Mouse (Mus musculus): ENCODE measurements around the gene Cryzl1. TPM values are rescaled to one million over a fixed set of nuclear protein-coding genes. Genes with fewer than 3 reads are reported as not detected.
A peak's percentile ranks its signal among the peaks of the same experiment; 100 is the strongest.
"Not testable (repeated sequence)": the region's sequence is repeated elsewhere in the genome, so short reads cannot be mapped to it uniquely, and the experiment has no call there.

Cryzl1 gene
- polyA plus RNA-seq, 2 experiments from 2014 or later, result 67.0 to 69.8 TPM

DNA sequence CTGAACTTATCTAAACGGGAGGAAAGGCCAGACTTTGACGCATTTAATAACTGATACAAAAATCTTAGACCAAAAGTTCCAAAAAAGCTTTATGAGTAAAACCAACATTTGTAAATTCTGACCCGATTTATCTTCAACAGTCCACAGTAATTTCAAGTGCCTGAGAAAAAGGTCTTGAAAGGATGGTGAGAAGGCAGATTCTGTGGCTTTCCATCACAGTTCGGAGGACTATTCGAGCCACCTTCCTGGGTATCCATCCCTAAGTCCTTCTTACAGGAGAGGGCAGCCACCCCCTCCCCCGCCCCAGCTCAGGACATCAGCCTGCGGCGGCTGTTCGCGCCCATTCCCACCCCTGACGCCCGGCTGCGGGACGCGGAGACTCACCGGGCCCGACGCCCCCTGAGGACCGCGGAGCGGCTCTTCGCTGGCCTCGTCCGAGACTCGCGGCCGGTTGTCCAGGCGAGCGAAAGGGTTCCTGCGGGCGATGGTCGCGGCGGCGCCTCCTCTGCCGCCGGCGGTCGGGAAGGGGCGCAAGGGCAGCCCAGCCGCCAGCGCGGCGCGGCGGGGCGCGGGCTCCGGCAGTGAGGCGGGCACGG, 40.7 kb downstream of the Cryzl1 start:
- no peak for ATAC-seq

DNA sequence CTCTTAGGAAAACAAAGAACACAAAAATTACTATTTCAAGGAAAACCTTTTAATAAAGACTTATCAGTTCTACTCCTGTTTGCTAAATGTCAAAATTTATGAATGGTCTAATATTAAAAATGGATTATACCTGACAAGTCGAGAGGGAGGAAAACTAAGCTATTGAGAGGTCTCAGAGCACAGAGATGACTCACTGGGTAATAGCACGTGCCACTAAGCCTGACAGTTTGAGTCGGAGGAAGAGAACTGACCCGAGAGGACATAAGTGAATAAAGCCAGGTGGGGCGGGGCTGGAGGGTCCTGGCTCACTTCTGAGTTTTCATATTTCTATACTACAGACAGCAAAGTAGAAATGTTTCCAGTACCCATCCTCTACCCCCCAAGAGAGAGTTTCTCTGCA, 42.4 kb downstream of the Cryzl1 start:
- no peak for ATAC-seq

DNA sequence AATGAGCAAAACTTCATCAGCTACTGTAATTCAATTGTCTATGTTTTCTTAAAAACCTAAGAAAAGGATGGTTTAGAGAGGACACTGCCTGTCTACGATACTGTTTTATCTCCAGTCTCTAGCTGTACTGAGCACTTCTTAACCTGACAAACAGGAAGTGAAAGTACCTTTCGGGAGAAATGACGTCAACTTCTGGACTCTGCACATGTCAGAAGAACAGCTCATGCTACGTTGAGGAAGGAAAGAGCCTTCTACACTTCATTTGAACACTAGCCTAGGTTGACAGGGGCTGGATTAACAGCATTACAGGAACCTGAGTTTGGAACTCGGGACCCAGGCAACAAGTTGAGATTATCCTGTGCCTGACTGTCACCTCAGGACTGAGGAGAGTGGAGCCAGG, 43.2 kb downstream of the Cryzl1 start:
- ATAC-seq, result peak; percentile 88

DNA sequence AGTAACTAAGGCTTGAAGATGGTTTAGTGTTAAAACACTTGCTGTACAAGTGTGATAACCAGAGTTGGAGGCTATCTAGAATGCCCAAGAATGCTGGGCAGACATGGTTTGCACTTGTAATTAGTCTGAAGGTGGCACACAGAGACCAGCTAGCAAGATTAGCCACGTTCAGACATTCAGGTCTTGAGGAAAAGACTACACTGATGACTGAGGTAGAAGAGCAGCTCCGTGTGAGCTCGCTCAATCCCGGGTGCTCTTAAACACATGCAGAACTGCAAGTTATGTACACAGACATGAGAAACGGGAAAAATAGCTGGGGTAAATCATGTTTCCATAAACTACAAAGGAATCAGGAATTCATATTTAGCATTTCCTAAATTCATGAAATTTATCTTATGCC, 48.1 kb downstream of the Cryzl1 start:
- no peak for ATAC-seq

DNA sequence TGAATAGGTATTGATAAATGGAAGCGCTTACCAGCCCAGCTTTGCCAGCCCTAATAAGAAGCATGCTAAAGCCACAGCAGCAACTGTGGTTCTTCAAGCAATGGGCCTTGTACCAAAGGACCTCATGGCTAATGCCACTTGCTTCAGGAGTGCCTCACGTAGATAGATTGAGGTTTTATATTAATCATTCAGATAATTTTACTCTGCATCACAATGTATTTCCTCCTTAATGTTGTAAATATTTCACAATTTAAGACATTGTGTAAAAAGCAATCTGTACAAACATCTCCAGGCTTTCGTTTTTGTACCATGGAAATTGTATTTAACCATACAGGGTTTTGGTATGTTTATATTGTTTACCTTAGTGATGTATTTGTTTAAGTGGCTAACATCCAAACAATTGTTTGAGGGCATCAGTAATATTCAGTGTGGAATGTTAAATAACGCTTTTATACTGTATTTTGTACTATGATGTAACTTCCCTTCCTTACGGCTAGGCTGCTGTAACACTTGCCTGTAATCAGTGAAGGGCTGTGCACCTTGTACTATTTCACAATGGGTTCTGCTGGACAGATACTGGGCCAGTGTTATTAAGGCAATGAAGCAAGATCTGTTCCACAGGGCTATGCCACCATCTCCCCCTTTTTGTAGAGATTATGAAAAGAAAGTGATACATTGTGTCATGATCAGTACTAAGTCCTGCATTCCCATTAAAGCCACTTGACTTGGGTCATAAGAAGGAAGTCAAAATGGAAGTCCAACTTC, 50.4 kb downstream of the Cryzl1 start:
- ATAC-seq, result no peak

DNA sequence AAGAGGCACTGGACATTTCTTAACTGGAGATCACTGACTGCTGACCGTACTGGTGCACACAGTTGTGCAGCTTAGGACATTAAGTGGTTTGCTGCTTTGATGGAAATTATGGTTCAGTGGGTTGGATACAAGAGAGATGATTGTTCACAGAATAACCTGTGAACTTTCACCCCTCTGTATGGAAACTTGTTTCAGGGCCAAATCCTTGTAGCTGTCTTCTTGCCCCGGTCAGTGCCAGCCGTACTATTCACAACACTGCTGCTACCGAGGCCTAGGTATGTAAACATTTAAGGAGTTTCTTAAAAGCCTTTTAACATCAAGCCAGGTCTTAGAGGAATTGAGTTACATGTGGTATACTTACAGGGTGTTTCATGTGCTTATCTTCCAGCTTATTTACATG, 54.3 kb downstream of the Cryzl1 start:
- no peak for ATAC-seq

DNA sequence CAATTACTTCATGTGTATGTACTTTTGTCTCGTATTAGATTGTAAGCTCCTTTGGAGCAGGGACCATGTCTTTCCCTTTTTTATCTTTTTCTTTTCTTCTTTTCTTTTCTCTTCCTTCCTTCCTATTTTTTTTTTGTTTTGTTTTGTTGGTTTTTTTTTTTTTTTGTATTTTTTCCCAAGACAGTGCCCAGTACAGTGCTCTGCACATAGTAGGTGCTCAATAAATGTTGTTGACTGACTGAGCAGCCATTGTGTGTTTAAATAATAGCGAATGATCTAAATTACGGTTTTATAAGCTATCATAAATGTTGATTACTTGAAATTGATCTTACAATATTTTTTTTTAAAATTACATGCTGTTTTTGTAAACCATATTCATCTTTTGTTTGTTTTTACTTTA, 65.0 kb downstream of the Cryzl1 start:
- ATAC-seq, result no peak

DNA sequence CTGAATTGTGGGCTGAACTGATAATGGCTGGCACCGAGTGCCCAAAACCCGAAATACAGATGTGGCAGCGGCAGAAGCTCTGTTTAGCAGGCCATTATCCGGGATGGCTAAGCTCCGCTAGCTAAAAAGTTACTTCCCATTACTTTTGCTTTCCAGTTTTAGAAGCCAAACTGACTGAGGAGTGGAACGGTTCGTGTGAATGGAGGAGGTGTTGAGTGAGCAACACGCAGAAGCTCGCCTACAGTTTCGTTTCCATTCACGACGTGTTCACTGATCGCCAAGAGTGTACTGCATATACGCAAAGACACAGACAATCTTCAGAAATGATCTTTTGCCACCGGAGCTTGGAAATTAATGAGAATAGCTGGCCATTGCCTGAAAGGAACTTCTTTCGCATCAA, 66.4 kb downstream of the Cryzl1 start:
- no peak for ATAC-seq

DNA sequence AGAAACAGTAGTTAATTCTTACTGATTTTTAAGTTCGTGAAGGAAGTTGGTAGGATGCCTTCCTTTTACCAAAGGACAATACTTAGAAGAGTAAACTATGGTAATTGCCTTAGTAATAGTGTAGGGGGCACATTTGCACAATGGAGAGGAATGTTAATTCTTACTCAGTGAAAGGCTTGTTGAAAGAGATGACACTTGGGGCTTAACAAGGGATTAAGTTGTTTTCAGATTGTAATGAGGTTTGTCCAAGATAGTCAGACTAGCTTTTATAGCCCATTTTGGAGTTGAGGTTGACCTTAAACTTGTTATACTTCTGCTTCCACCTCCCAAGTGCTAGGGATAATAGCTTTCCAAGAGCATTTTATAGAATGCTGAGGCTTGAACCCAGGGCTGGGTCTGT, 67.4 kb downstream of the Cryzl1 start:
- no peak for ATAC-seq

DNA sequence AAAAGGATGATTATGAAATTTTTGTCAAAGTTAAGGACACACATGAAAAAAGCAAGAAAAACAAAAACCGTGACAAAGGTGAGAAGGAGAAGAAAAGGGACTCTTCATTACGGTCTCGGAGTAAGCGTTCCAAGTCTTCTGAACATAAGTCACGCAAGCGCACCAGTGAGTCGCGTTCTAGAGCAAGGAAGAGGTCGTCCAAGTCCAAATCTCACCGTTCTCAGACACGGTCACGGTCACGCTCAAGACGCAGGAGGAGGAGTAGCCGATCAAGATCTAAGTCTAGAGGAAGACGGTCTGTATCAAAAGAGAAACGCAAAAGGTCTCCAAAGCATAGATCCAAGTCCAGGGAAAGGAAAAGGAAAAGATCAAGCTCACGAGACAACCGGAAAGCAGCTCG, 69.0 kb downstream of the Cryzl1 start:
- ATAC-seq, result no peak

DNA sequence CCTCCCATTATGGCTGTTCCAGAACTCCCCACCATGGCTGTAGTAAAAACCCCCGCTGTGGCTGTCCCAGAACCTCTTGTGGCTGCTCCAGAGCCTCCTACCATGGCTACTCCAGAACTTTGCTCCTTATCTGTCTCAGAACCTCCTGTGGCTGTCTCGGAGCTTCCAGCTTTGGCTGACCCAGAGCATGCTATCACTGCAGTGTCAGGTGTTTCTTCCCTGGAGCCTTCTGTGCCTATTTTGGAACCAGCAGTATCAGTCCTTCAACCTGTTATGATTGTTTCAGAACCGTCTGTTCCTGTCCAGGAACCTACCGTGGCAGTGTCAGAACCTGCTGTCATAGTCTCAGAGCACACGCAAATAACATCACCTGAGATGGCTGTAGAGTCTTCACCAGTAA, 70.3 kb downstream of the Cryzl1 start:
- no peak for ATAC-seq

DNA sequence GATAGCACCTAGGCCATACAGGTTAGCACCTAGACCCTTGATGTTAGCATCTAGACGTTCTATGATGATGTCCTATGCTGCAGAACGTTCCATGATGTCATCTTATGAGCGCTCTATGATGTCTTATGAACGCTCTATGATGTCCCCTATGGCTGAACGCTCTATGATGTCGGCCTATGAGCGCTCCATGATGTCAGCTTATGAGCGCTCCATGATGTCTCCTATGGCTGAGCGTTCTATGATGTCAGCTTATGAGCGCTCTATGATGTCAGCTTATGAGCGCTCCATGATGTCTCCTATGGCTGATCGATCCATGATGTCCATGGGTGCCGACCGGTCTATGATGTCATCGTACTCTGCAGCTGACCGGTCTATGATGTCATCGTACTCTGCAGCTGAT, 71.5 kb downstream of the Cryzl1 start:
- ATAC-seq, result peak; percentile 12

DNA sequence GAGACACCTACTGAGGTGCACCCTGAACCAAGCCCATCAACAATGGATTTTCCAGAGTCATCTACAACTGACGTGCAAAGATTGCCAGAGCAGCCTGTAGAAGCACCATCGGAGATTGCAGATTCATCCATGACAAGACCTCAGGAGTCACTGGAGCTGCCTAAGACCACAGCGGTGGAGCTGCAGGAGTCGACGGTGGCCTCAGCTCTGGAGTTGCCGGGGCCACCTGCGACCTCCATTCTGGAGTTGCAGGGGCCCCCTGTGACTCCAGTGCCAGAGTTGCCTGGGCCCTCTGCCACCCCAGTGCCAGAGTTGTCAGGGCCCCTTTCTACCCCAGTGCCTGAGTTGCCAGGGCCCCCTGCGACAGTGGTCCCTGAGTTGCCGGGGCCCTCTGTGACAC, 73.5 kb downstream of the Cryzl1 start:
- no peak for ATAC-seq

DNA sequence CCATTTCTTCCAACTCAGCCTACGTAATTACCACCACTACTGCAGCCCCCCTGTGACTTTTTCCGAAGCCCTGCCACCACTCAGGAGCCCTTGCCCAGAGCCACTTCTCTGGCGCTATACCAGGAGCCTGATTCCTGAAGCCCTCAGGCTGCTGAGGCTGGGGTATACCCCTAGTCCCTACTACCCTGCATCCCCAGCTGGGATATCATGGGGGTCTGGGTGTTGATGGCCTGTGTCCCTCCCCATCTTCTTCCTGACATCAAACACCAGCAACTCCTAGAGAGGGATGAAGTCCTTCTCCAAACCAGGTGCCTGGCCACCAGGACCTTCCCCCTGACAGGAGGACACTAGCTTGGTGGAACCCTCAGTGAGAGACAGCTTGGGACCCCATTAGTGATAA, 76.6 kb downstream of the Cryzl1 start:
- no peak for ATAC-seq

DNA sequence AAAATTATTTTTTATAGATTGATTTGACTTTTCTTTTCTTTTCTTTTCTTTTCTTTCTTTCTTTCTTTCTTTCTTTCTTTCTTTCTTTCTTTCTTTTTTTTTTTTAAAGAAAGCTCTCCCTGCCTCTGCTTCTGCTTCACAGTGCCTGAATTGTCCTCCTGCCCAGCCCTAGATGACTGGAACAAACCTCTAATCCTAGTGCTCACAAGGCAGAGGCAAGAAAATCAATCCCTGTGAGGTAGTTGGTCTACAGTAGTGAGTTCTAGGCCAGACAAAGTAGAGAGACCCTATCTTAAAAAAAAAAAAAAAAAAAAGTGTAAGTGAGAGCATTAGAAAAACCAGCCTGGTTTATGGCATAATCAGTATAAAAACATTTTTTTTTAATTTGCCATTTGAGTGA, 79.0 kb downstream of the Cryzl1 start:
- ATAC-seq, result no peak

DNA sequence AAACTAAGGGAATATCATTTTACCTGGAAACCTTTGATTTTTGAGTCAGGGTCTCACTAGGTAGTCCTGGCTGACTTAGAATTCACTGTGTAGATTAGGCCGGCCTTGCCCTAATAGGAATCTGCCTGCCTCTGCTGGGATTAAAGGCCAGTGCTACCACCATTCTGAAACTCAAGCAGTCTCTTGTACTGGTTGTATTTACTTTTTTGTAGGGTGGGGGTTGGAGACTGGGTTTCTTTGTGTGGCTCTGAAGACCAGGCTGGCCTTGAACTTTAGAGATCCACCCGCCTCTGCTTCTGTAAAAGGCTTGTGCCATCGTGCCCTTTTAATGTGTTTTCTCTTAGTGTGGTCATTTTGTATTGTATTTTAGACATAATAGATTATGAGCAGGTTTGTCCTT, 79.5 kb downstream of the Cryzl1 start:
- ATAC-seq, result no peak

DNA sequence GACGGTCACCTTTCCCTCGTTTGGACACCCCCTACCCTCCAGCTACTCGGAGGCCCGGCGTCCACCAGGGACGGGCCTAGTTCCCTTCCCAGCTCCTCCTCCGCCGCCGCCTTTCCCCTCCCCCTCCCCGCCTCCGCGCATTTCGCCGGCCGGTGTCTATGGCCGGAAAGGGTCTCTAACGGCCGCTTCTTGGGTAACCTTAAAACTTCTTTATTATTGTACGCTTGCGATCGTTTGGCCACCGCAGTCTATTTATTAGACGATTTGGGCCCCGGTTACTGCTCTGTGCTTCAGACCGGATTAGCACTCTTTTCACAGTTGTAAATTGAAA, 80.6 kb downstream of the Cryzl1 start:
- ATAC-seq, result no peak

DNA sequence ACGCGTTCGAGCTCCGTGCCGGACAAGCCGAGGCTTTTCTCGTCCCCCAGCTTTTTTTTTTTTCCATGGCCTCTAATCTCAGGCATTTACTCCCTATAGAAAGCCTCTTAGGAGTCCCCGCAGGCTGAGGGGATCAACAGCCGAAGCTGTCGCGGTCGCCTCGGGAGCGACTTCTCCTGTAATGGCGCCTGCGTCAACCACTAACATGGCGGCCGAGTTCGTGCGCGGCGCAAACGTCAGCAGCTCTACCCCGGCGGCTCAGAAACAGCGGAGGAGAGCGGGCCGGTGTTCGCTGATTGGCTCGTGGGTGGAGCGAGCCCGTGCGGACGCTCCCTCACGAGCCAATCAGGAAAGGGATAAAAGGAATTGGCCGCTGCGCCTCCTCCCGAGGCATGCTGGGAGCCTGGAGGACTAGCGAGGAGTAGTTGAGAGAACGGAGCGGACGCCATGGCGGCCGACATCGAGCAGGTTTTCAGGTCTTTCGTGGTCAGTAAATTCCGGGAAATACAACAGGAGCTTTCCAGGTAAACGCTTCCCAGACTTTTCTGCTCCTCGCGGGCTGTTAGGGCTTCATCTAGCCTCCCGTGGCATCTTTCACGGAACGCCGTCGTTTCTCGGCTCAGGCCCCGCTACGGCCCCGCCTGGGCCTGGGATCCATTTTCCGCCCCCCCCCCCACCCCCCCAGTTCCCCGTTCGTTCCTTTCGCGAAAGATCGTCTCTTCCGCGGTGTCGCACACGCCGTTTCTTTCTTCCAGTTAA, 81.1 kb downstream of the Cryzl1 start, which contains the start of gene Son:
TSS of gene Son (plus strand) at position 46 of the 759 bp plus-strand sequence.
- peak; percentile 83 for ATAC-seq

DNA sequence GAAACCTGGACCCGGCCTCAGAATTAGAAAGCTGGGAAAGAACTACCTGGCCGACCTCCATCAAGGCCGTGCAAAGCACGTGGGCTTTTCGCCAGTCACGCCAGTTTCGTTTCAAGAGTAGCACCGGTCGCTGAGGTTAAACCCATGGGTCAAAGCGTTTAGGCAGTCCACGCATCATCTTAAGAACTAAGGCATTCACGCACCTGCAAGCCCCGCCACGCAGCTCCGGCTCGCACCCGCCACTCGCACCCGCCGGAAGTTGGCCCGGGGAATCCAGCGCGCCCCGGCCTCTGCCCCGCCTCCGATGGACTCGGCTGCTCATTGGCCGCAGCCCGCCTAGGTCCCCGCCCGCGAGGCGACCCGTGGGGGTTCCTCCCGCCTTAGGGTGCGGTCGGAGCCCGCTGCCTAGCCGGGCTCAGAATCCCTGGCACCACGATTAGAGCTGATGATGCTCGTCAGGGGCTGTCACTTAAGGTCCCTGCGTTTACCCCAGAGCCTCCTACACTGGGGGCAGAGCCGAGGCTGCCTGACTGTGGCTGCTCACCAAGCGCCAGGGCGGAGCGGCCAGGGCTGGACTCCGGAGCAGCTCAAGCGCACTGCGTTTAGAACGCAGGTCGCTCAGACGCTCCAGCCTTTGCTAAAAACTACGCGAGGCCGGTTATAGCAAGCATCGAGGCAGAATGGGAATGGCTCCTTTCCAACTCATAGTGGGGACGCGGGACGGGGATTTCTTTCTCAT, 81.9 kb downstream of the Cryzl1 start, which contains the start of gene Gart:
TSS of gene Gart (minus strand) at position 272 of the 739 bp plus-strand sequence.
- ATAC-seq, result peak; percentile 72

DNA sequence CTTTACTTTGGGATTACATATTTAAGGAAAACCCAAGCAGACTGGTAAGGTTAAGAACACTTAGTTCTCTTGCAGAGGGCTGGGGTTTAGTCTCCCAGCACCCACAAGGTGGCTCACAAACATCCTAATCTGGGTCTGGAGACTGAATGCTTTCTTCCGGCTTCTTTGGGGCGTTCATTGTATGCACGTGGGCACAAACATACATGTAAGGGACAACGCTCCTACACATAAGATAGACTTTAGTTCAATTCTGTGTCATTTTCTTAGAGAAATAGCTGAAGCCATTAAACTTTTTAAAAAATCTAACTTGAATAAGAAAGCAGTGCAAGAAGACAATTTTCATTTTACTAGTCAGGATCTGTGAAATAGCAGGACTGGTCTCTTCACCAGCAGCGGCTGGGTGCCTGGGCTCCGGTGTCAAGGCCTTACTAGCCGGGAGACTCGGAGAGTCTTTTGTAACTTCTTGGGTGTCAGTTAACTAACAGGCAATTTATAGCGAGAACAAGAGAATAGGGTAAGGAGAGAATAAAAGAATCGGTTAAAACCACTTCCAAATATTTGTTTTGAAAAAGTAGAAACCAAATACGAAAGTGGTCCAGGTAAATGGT, 82.7 kb downstream of the Cryzl1 start:
- peak; percentile 29 for ATAC-seq

DNA sequence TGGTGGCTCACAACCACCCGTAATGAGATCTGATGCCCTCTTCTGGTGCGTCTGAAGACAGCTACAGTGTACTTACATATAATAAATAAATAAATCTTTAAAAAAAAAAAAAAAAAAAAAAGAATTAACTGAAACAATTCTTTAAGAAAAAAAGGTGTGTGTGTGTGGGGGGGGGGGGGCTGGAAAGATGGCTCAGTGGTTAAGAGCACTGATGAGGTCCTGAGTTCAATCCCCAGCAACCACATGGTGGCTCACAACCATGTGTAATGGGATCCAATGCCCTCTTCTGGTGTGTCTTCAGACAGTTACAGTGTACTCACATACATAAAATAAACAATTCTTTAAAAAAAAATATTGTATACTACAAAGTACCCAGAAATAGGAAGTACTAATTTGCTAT, 83.4 kb downstream of the Cryzl1 start:
- ATAC-seq, result not testable (repeated sequence)

DNA sequence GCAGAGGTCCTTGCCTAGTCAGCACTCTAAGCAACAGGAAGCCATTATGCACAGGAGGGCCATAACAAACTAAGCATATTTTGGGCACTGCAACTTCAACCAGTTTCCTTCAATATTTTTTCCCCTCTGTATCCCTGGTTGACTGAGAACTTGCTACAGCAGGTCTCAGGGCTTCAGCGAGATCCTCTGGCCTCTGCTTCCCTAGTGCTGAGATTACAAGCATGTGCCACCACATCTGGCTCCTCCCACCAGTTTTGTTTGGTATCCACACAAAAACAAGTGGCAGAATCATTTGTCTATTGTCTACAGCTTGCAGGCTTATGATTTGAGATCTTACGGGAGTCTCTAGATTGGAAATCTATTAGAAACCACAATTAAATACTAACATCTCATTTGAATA, 83.9 kb downstream of the Cryzl1 start:
- no peak for ATAC-seq

DNA sequence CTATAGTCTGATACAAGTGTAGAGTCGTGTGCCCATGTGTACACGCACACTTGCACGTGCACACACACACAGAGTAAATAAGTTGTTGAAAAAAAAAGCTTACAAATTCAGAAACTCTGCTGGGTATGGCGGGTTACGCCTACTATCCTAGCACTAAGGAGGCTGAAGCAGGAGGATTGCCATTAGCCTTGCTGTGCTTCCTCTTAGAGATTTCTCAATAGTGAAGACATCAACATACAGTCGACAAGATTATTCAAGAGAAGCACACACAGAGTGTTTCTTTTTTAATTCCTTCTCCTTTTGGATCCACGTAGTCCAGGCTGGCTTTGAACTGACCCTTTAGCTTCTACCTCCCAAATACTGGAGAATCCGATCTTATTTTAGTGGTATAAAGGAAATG, 88.6 kb downstream of the Cryzl1 start:
- ATAC-seq, result no peak

Measured in activated CD4-positive, CD25-positive, alpha-beta regulatory T cell, adult 4 months (primary cell).